Mouse (Mus musculus) 3134 (cell line): ENCODE results near the gene Fcer1a.
"Not testable (repeated sequence)": the region's sequence is repeated elsewhere in the genome, so short reads cannot be mapped to it uniquely, and the experiment has no call there.

Experiments used
- DNase-seq: peaks from one replicate; pipeline ENCODE4 v3.0.0-alpha.2; 2011; ENCODE audit warnings: low spot score; ENCODE audit not compliant: insufficient read length; ENCODE audit errors: extremely low read depth

Gene Fcer1a

DNA sequence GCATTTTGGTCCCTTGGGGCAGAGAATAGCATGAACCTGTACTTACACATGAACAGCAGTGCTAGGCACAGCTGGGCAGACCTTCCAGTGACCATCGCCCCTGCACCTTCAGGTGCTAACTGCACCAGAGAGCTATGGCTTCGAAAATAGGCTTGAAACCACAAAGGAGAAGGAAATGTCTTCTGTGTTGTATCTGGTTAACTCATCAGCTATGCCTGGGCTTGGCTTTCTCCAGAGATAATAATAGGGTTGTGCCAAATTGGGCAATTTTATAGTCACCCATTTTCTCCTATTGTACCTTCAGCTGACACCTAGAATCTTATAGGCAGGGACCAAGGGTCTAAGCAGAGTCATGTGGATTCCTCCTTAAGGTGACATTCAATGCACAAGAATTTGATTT lies at the start of gene Fcer1a:
Gene Fcer1a (minus strand): TSS at position 134 of the 400 bp plus-strand sequence.
- DNase-seq, result no peak

DNA sequence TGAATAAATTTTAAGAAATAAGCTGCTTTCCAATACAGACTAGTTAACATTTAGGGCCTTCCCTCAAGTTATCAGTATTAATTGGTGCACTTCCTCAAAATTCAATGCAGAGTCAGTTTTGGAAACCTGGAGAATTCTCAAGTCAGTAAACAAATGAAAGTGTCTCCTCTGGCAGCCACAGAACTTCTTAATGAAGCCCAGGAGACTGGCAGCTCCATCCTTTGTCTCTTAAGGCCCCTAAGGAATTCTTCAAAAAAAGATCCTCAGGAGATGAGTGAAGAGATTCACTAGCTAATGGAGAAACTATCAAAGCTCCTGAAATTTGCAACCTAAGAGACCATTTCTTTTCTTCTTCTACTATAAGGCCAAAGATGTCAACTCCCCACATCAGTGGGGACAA lies 38.7 kb upstream of the Fcer1a start, which contains the start of gene Olfr418:
Gene Olfr418 (plus strand): TSS at position 301 of the 400 bp plus-strand sequence.
- DNase-seq, result no peak

GRCm38 (mm10) chr1:173249888-173250287 lies 22.9 kb upstream of the Fcer1a start:
- DNase-seq, result no peak

DNA sequence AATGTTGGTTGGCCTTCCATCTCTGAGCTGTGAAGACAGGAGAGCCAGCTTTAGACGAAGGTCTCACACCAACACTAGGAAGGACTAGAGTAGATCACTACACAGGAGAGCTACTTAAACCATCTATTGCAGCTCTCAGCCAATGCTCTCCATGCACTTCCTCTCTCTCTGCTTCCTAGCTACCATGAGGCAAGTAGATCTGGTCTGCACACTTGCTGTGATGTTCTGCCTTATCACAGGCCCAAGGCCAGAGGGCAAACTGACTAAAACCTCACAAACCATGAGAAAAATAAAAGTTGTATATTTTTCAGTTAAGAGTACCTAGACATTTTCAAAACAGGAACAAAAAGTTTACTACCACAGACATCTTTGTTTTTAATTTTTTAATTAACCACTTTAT lies 10.0 kb upstream of the Fcer1a start:
- DNase-seq, result not testable (repeated sequence)

DNA sequence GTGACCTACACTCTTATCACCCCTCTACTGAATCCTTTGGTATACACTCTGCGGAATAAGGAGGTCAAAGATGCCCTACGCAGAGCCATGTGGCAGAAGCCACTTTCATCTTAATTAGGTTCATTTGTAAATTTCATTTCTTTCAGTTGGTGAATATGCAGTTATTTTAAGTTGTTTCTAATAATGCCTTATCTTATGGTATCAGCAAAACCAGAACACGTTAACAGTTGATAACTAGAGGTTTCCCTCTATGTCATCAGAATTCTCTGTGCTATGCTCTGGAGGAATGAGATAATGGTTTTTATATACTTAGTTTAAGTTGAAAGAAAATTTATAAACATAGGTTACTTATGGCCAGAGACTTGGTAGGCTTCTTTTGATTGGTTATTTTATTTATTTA lies 10.5 kb downstream of the Fcer1a start:
- no peak for DNase-seq

DNA sequence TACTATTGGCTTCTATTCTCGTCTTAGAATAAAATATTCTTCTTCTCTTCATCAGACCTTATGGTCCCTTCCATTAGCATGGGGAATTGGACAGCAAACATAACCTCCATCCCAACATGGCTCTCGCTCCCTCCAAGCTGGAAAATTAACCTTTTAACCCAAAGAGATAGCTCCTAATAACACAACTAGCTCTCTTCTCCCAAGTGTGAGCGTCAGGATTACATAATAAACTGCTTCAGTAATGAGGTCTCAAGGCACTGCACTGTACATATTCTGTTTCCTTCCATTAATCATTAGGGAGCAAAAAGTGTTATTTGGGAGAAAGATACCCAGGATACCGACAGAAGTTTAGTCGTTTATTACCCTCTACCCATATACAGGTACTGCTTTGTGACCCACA lies 14.9 kb downstream of the Fcer1a start, which contains the start of gene Olfr1404:
Gene Olfr1404 (plus strand): TSS at position 301 of the 400 bp plus-strand sequence.
- DNase-seq, result no peak

DNA sequence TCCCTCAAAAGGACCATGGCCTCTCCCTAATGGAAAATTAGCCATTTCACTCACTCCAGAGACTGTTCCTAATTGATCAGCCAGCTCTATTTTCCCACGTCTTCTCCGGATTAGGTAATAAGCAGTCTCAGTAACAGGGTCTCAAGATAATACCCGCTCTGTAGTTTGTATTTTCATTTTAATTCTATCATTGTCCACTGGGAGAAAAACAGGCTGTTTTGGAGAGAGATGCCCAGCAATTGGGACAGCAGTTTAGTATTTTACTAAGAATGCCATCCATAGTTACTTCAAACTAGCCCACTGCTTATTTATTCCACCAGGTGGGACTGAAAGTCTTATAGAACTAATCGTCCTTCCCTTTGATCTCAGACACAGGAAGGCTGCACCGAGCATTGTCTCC lies 29.5 kb downstream of the Fcer1a start, which contains the start of gene Olfr218:
Gene Olfr218 (plus strand): TSS at position 301 of the 400 bp plus-strand sequence.
- no peak for DNase-seq

- DNase-seq, result no peak
These were observed 30.7 kb downstream of the Fcer1a start for GRCm38 (mm10) chr1:173196359-173196758.

DNA sequence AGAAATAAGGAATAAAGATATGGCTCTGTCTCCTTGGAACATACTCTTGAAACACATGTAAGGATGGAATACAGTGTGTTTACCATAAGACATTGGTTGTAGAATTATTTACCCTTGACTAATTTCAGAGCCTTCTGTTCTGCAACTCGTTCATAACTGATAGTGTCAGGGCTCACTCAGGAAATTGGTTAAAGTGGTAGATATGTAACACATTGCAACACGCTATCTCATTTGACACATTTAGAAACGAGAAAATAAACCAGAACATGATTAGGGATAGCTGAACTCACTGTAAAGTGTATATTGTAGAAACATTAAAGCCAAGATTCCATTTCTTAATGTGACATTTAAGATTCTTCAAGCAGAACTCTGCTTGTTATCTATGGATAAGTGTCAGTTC lies 35.0 kb downstream of the Fcer1a start:
- no peak for DNase-seq

GRCm38 (mm10) chr1:173190540-173190939 lies 36.5 kb downstream of the Fcer1a start, which contains the start of gene Olfr1406:
TSS of gene Olfr1406 (minus strand) at chr1:173190640.
- DNase-seq, result no peak

- DNase-seq, result no peak
These were observed 52.7 kb downstream of the Fcer1a start for GRCm38 (mm10) chr1:173174154-173174842.
